Mouse (Mus musculus) adrenal gland, adult 18-20 months (tissue): ENCODE data around the gene Sbk3. TPM values are rescaled to one million over a fixed set of nuclear protein-coding genes. Genes with fewer than 3 reads are reported as not detected.

Experiments used
- DNase-seq, 2 experiments: peaks; one replicate each; pipeline ENCODE4 v3.0.0; 2021 to 2022; ENCODE audit warnings: low spot score in 2 of 2
- total RNA-seq, 2 experiments: library from RNA; stranded (reverse); gene quantifications; 1 replicate in 1 of 2; 2 replicates in 1 of 2; pipeline ENCODE4 v1.2.3; 2021

The Sbk3 gene
- total RNA-seq, 2 experiments from 2014 or later = 0.13 to 0.22 TPM

- no peak for DNase-seq
Measured at GRCm38 (mm10) chr7:4934160-4934914, 36.6 kb downstream of the Sbk3 start.

- DNase-seq = no peak
Measured at GRCm38 (mm10) chr7:4933103-4933502, 37.9 kb downstream of the Sbk3 start.

GRCm38 (mm10) chr7:4928323-4928722 is 42.6 kb downstream of the Sbk3 start:
- DNase-seq = no peak

GRCm38 (mm10) chr7:4927711-4928110 is 43.3 kb downstream of the Sbk3 start:
- no peak for DNase-seq

GRCm38 (mm10) chr7:4926849-4927248 is 44.1 kb downstream of the Sbk3 start:
- DNase-seq = no peak

GRCm38 (mm10) chr7:4925441-4926381 is 45.3 kb downstream of the Sbk3 start, which contains the start of gene Ssc5d:
Ssc5d (plus strand) TSS chr7:4925785.
- DNase-seq = no peak

GRCm38 (mm10) chr7:4924891-4925301 is 46.1 kb downstream of the Sbk3 start:
- no peak for DNase-seq

GRCm38 (mm10) chr7:4924483-4924882 is 46.5 kb downstream of the Sbk3 start:
- DNase-seq = no peak

GRCm38 (mm10) chr7:4923586-4924364 is 47.2 kb downstream of the Sbk3 start:
- DNase-seq = peak; percentile 46 to 48

GRCm38 (mm10) chr7:4922931-4923565 is 47.9 kb downstream of the Sbk3 start:
- DNase-seq = no peak

GRCm38 (mm10) chr7:4922508-4922907 is 48.5 kb downstream of the Sbk3 start:
- DNase-seq = peak; percentile 53 to 59

- no peak for DNase-seq
Measured at GRCm38 (mm10) chr7:4921824-4922482, 49.0 kb downstream of the Sbk3 start, which contains the start of gene Nat14. Nat14 (plus strand) TSS chr7:4922028.

- no peak for DNase-seq
Measured at GRCm38 (mm10) chr7:4920976-4921823, 49.8 kb downstream of the Sbk3 start.

- DNase-seq = no peak
Measured at GRCm38 (mm10) chr7:4920496-4920895, 50.5 kb downstream of the Sbk3 start.

GRCm38 (mm10) chr7:4919971-4920370 is 51.0 kb downstream of the Sbk3 start:
- DNase-seq = no peak

- no peak for DNase-seq
Measured at GRCm38 (mm10) chr7:4919096-4919495, 51.9 kb downstream of the Sbk3 start.

- no peak for DNase-seq
Measured at GRCm38 (mm10) chr7:4918681-4919080, 52.3 kb downstream of the Sbk3 start.

- DNase-seq = no peak
Measured at GRCm38 (mm10) chr7:4917494-4917893, 53.5 kb downstream of the Sbk3 start.
